Mouse (Mus musculus) embryonic fibroblast, embryonic 13.5 days (primary cell): ENCODE results near the gene Myrf.

Source experiments
- CTCF ChIP-seq: IDR thresholded peaks from 2 replicates; pipeline ENCODE4 v1.5.1; 2011; ENCODE audit warnings: mild to moderate bottlenecking, control low read depth, low read length, moderate library complexity, borderline replicate concordance; ENCODE audit not compliant: insufficient read depth
- POLR2A ChIP-seq: IDR thresholded peaks from 2 replicates; pipeline ENCODE4 v1.6.1; 2011; ENCODE audit warnings: low read depth, mild to moderate bottlenecking, control low read depth, low read length, moderate library complexity

DNA sequence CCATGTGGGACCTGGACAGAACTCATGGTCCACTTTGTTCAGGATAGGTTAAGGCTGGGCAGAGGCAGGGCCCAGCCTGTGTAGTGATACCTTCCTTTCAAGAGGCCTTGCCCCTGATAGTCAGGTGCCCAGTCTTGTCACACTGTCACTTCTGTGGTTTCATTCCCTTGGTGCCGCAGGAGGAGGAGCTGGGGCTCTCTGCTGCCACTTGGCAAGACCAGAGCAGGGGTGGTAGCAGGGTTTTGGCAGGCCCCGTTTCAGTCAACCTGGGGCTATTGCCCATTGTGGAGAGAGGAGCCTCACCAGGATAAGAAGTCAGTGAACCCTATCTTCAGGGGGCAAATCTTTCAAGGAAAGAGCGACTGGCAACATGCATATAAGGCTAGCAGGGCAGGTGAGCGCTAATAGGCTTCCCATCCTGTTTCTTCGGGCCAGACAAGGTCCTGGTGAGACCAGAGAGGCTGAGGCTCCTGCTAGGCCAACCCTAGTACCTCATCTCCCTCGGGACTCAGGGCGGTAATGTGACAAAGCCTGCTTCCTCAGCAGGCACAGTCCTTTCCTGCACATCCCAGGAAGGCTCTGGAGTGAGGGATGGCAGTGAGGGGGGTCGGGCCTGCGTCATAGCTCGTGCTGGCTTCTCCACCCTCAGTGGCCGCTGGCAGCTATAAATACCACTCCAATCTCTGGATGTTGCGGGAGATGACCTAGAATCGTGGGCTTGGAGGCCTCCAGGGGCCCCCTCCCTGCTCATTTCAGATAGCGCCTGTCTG, 40.4 kb upstream of the Myrf start:
- TF ChIP-seq CTCF (no peak), POLR2A (no peak)
